Mouse (Mus musculus) embryonic facial prominence, embryonic 14.5 days (tissue): ENCODE measurements around the gene Saal1. TPM values are rescaled to one million over a fixed set of nuclear protein-coding genes. Genes with fewer than 3 reads are reported as not detected.
A peak's percentile ranks its signal among the peaks of the same experiment; 100 is the strongest.

Source experiments
- ATAC-seq: fragments of 200-750 bp; cut with Nextera tagmentation; 2 replicates; pipeline ENCODE4 v1.8.0; 2017; ENCODE audit warnings: low read depth, moderate number of reproducible peaks, moderate TSS enrichment
- DNase-seq: peaks from one replicate; pipeline ENCODE4 v3.0.0-alpha.2; 2015; ENCODE audit warnings: low spot score
- H3K27ac ChIP-seq: fragments of 300-500 bp; sonication (generic); replicated peaks from 2 replicates; pipeline ENCODE4 v1.5.1; 2014; ENCODE audit warnings: low read depth, mild to moderate bottlenecking, low read length, moderate library complexity
- H3K27me3 ChIP-seq: fragments of 300-500 bp; sonication (generic); replicated peaks from 2 replicates; pipeline ENCODE4 v1.6.1; 2014; ENCODE audit warnings: low read length; ENCODE audit not compliant: control insufficient read depth, insufficient read depth
- H3K36me3 ChIP-seq: fragments of 300-500 bp; sonication (generic); 2 replicates; pipeline ENCODE4 v1.6.1; 2014; ENCODE audit warnings: low read length, mixed read lengths; ENCODE audit not compliant: control insufficient read depth, insufficient read depth
- H3K4me1 ChIP-seq: fragments of 300-500 bp; sonication (generic); 2 replicates; pipeline ENCODE4 v1.6.1; 2014; ENCODE audit warnings: antibody characterized with exemption, low read length; ENCODE audit not compliant: control insufficient read depth, insufficient read depth
- H3K4me2 ChIP-seq: fragments of 300-500 bp; sonication (generic); 2 replicates; pipeline ENCODE4 v1.6.1; 2014; ENCODE audit warnings: low read depth, mild to moderate bottlenecking, low read length, moderate library complexity, mixed read lengths
- H3K4me3 ChIP-seq: fragments of 300-500 bp; sonication (generic); 2 replicates; pipeline ENCODE4 v1.5.1; 2014; ENCODE audit warnings: low read depth, mild to moderate bottlenecking, low read length
- H3K9ac ChIP-seq: fragments of 300-500 bp; sonication (generic); 2 replicates; pipeline ENCODE4 v1.6.1; 2014; ENCODE audit warnings: low read depth, mild to moderate bottlenecking, low read length, moderate library complexity, mixed read lengths
- H3K9me3 ChIP-seq: fragments of 300-500 bp; sonication (generic); 2 replicates; pipeline ENCODE4 v1.6.1; 2016; ENCODE audit warnings: low read length; ENCODE audit not compliant: control insufficient read depth
- WGBS: fragments of 180-500 bp; shearing (Covaris S2); extraction: QIAGEN DNeasy Blood & Tissue Kit; methylation state at CpG from one replicate; pipeline ENCODE4 v1.1.7; 2014; 5-methylcytosine and 5-hydroxymethylcytosine counted together
- polyA plus RNA-seq: library from polyadenylated mRNA; unstranded; fragments of >200 nt; fragmentation: Nextera tagmentation; extraction: Ambion mirVana; gene quantifications from 2 replicates; pipeline ENCODE4 v1.2.1, GENCODE M21; 2014

Saal1 gene
- polyA plus RNA-seq, 1 experiment from 2014 or later: 26.8 TPM

DNA sequence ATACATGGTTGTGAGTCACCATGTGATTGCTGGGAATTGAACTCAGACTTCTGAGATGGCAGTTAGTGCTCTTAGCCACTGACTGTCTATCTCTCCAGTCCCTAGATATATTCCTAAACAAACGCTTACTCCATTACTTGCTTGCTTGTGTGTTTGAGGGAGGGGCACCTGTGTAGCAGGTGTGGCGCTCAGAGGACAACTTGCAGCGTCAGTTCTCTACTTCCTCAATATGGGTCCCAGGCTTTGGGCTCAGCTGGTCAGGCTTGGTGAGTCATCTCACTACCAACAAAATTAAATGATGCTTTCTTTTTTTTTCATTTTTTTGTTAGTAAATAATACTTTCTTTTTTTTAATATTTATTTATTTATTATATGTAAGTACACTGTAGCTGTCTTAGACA lies 32.1 kb downstream of the Saal1 start:
- H3K27ac ChIP-seq: no peak overlapping the region
- H3K9me3 ChIP-seq: no peaks in the 10 kb centered on the region
- no peak overlapping the region for H3K4me2 ChIP-seq
- ATAC-seq: no peak
- H3K4me1 ChIP-seq: no peaks in the 10 kb centered on the region
- DNase-seq: no peak
- H3K27me3 ChIP-seq: no peaks in the 10 kb centered on the region
- no peak overlapping the region for H3K4me3 ChIP-seq
- H3K9ac ChIP-seq: no peak overlapping the region
- 89% methylated on average over 3 of the region's 3 CpGs for WGBS
- H3K36me3 ChIP-seq: no peaks in the 10 kb centered on the region

DNA sequence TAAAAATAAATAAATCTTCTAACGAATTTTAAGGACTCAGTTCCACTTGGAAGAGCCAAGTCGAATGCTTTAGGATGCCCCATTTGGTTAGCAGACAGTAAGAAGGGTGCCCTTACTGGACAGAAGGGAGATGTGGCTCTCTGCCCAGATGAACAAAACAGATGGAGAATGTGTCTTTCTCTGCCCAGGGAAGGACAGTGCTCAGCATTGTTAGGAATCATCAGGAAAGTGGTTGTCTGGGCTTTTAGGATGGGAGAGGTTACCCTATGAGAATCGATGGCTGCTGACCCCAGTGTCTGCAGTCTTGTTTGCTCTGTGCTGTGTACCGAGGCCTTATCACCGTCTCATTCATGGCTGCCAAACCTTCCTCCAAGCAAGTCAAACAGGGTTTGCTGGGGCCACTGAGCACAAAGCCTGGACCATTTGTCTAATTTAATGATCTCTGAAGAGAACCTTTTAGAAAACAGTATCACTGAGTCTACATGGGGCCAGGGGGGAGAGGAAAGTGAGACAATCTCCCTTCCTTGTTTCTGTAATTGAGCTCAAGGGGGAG lies 33.6 kb downstream of the Saal1 start:
- H3K9ac ChIP-seq: no peak overlapping the region
- no peak overlapping the region for H3K27ac ChIP-seq
- H3K9me3 ChIP-seq: no peaks in the 10 kb centered on the region
- no peaks in the 10 kb centered on the region for H3K36me3 ChIP-seq
- H3K4me1 ChIP-seq: peaks cover 5% of the 10 kb centered on the region; the same call in 1 of the 2 replicates
- H3K4me2 ChIP-seq: no peak overlapping the region
- no peak for DNase-seq
- no peak for ATAC-seq
- no peaks in the 10 kb centered on the region for H3K27me3 ChIP-seq
- 70% methylated on average over 5 of the region's 5 CpGs for WGBS
- H3K4me3 ChIP-seq: no peak overlapping the region

DNA sequence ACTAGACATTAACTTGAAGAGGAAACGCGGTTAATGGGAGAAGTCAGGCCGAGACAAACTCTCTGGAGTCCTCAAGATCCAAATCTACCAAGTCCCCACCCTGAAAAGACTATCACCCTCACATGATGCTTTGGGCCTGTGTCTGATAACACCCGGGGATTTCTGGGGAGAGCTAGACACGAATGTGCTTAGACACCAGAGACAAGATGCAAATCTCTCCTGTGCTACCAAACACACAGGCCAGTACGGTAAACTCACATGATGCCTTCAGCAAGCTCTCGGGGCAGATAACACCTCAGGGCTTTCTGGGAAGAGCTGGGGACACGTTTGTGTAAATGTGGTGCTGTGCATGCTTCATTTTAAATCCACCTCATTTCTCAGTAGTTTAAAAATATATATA lies 34.6 kb downstream of the Saal1 start:
- Histone ChIP-seq H3K9ac (no peak overlapping the region), H3K27ac (no peak overlapping the region), H3K36me3 (no peaks in the 10 kb centered on the region), H3K4me1 (peaks cover 5% of the 10 kb centered on the region; the same call in 1 of the 2 replicates), H3K9me3 (no peaks in the 10 kb centered on the region), H3K27me3 (no peaks in the 10 kb centered on the region), H3K4me2 (no peak overlapping the region), H3K4me3 (no peak overlapping the region)
- 81% methylated on average over 8 of the region's 8 CpGs for WGBS
- no peak for ATAC-seq
- no peak for DNase-seq

GRCm38 (mm10) chr7:46675061-46675460 lies 35.4 kb downstream of the Saal1 start:
- H3K4me2 ChIP-seq: no peak overlapping the region
- H3K27me3 ChIP-seq: no peaks in the 10 kb centered on the region
- no peaks in the 10 kb centered on the region for H3K36me3 ChIP-seq
- H3K4me1 ChIP-seq: peaks cover 5% of the 10 kb centered on the region; the same call in 1 of the 2 replicates
- no peak for ATAC-seq
- H3K4me3 ChIP-seq: no peak overlapping the region
- H3K9me3 ChIP-seq: no peaks in the 10 kb centered on the region
- no peak overlapping the region for H3K9ac ChIP-seq
- no peak for DNase-seq
- no peak overlapping the region for H3K27ac ChIP-seq
- 92% methylated on average over 7 of the region's 7 CpGs for WGBS

DNA sequence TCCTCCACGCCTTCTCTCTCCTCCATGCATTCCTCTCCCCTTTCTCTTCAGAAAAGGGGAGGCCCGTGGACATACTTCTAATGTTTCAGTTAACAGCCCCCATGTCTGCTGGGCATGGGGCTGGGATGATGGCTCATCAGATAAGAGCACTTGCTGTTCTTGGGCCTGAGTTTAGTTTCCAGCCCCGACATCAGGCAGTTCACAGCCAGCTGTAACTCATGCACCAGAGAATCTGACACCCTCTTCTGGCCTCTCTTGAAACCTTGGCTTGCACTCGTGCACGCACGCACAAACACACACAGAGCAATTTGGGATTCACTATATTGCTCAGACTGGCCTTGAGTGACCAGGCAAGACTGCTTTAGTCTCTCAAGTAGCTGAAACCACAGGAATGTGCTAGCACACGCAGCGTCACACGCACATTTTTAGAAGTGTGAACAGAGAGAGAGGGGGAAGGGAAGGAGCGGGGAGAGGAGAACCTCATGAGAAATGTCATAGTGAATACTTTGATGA lies 38.3 kb downstream of the Saal1 start, which contains the start of gene Tph1:
Tph1 (minus strand) TSS at position 378 of the 513 bp plus-strand sequence.
- 27% methylated on average over 10 of the region's 10 CpGs for whole genome bisulfite sequencing
- peak; percentile 19 for DNase-seq
- peaks cover 8% of the 10 kb centered on the region; the same call in 1 of the 2 replicates for H3K27me3 ChIP-seq
- H3K9me3 ChIP-seq: no peaks in the 10 kb centered on the region
- H3K4me1 ChIP-seq: peaks cover 5% of the 10 kb centered on the region; the same call in 1 of the 2 replicates
- H3K9ac ChIP-seq: no peak within 1 kb of the TSS
- ATAC-seq: no peak
- H3K4me2 ChIP-seq: no peak within 1 kb of the TSS
- no peaks in the 10 kb centered on the region for H3K36me3 ChIP-seq
- no peak within 1 kb of the TSS for H3K4me3 ChIP-seq
- H3K27ac ChIP-seq: no peak within 1 kb of the TSS

DNA sequence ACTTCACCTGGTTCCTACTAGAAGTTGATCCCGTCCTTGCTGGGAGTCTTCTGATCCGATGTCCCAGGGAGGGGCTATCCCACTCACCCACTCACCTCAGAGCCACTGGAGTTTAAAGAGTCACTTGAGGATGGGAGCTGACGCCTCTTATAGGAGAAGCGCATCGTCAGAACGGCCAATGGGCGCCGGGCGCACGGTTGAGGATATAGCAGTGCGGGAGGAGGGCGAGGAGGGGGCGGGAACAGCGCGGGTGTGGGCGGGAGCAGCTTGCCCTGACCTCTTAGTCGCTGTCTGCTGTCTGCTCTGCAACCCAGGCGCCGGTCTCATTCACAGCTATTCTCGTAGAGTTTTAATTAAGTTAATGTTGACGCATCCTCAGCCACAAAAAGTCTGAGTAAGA lies 43.2 kb downstream of the Saal1 start:
- Histone ChIP-seq H3K9me3 (no peaks in the 10 kb centered on the region), H3K36me3 (no peaks in the 10 kb centered on the region), H3K4me1 (peaks cover 2% of the 10 kb centered on the region; the same call in 1 of the 2 replicates), H3K4me2 (peak overlapping the region; percentile 34), H3K9ac (no peak overlapping the region), H3K27me3 (peaks cover 19% of the 10 kb centered on the region; the same call in 1 of the 2 replicates), H3K4me3 (no peak overlapping the region), H3K27ac (no peak overlapping the region)
- 2% methylated on average over 19 of the region's 21 CpGs for WGBS
- DNase-seq: peak; percentile 25
- ATAC-seq: no peak

DNA sequence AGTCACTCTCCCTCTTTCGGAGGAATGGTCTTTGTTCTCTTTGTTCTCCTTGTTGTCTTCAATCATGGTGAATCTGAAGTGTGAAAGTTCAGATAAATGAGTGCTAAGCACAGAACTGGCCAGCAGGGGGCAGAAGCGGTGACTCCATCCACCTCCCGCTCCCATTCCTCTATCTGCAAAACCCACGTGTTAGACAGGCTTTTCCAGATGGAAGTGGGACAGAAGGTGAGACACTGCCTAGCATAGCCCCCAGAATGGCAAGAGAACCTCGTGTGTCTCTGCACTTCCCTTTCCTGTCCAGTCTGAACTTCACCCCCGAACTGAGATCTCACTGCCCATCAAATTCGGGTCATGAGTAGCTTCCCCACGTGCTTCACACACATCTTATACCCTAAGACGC lies 45.2 kb downstream of the Saal1 start:
- H3K9me3 ChIP-seq: no peaks in the 10 kb centered on the region
- no peak overlapping the region for H3K4me3 ChIP-seq
- H3K27ac ChIP-seq: no peak overlapping the region
- no peaks in the 10 kb centered on the region for H3K4me1 ChIP-seq
- DNase-seq: peak; percentile 17
- no peak overlapping the region for H3K9ac ChIP-seq
- peaks cover 20% of the 10 kb centered on the region; the same call in 1 of the 2 replicates for H3K27me3 ChIP-seq
- no peaks in the 10 kb centered on the region for H3K36me3 ChIP-seq
- ATAC-seq: no peak
- WGBS: 38% methylated on average over 9 of the region's 9 CpGs
- no peak overlapping the region for H3K4me2 ChIP-seq

DNA sequence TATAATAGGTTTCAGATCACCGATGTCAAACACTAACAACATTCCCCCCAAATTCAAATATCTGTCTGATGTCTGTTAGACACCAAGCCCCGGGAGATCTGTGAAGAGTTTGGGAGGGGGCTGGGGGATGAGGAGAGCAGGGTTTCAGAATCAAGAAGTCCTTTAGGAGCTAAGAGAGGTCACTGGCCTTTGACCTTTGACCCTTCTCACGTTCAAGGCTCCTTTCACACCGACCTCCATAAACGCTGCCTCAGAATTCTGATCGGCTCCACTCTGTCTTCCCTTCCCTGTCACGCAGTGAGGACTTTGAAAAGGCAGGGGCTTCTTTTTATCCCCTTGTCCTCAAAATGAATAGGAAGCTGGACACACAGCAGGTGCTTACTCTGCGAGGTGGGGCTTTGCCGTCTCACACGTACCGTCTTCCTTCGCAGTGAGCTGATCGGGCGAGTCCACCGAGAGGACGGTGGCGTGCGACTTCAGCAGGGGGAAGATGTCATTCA lies 48.8 kb downstream of the Saal1 start:
- Histone ChIP-seq H3K4me2 (no peak overlapping the region), H3K4me3 (no peak overlapping the region), H3K9ac (no peak overlapping the region), H3K4me1 (no peaks in the 10 kb centered on the region), H3K27ac (no peak overlapping the region), H3K36me3 (no peaks in the 10 kb centered on the region), H3K9me3 (no peaks in the 10 kb centered on the region), H3K27me3 (peaks cover 12% of the 10 kb centered on the region; the same call in 1 of the 2 replicates)
- ATAC-seq (no peak), DNase-seq (no peak)
- 39% methylated on average over 18 of the region's 18 CpGs for WGBS

DNA sequence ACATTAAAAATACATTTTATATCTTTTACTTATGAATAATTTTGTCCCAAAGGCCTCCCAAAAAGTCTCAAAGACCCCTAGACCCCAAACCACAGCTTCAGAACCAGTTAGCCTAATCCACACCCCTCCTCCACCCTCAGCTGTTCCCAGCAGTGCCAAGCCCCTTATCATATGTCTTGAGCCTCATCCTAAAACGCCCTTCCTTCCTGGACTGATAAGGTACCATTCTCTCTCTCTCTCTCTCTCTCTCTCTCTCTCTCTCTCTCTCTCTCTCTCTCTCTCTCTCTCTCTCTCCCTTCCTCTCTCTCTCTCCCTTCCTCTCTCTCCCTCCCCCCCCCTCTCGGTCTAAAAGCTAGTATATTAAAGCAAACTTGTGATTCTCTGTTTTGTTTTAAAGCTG lies 58.2 kb downstream of the Saal1 start:
- WGBS: 57% methylated on average over 2 of the region's 2 CpGs

More for the DNA sequence above, 58.2 kb downstream of the Saal1 start:
- ATAC-seq: no peak
- Histone ChIP-seq H3K4me3 (no peak overlapping the region), H3K9me3 (no peaks in the 10 kb centered on the region), H3K4me1 (no peaks in the 10 kb centered on the region), H3K9ac (no peak overlapping the region), H3K27me3 (no peaks in the 10 kb centered on the region; the same call in 1 of the 2 replicates), H3K4me2 (no peak overlapping the region), H3K27ac (no peak overlapping the region), H3K36me3 (no peaks in the 10 kb centered on the region)
- DNase-seq: no peak
